Mouse (Mus musculus) hindbrain, embryonic 12.5 days (tissue): Measurements from ENCODE around the gene Ciz1. TPM values are rescaled to one million over a fixed set of nuclear protein-coding genes. Genes with fewer than 3 reads are reported as not detected.

Experiments
- ATAC-seq: fragments of 200-750 bp; cut with Nextera tagmentation; 2 replicates; pipeline ENCODE4 v1.8.0; 2017; ENCODE audit warnings: moderate TSS enrichment; ENCODE audit not compliant: low FRiP score
- H3K27ac ChIP-seq: fragments of 300-500 bp; sonication (generic); 2 replicates; pipeline ENCODE4 v1.5.1; 2016; ENCODE audit warnings: mild to moderate bottlenecking
- H3K27me3 ChIP-seq: fragments of 300-500 bp; sonication (generic); 2 replicates; pipeline ENCODE4 v1.6.1; 2016; ENCODE audit warnings: mild to moderate bottlenecking
- H3K36me3 ChIP-seq: fragments of 300-500 bp; sonication (generic); 2 replicates; pipeline ENCODE4 v1.6.1; 2016; ENCODE audit warnings: mild to moderate bottlenecking
- H3K4me1 ChIP-seq: fragments of 300-500 bp; sonication (generic); 2 replicates; pipeline ENCODE4 v1.6.1; 2016
- H3K4me2 ChIP-seq: fragments of 300-500 bp; sonication (generic); replicated peaks from 2 replicates; pipeline ENCODE4 v1.6.1; 2016; ENCODE audit warnings: mild to moderate bottlenecking
- H3K4me3 ChIP-seq: fragments of 300-500 bp; sonication (generic); 2 replicates; pipeline ENCODE4 v1.5.1; 2016; ENCODE audit warnings: mild to moderate bottlenecking
- H3K9ac ChIP-seq: fragments of 300-500 bp; sonication (generic); 2 replicates; pipeline ENCODE4 v1.6.1; 2016; ENCODE audit warnings: mild to moderate bottlenecking, moderate library complexity
- H3K9me3 ChIP-seq: fragments of 300-500 bp; sonication (generic); replicated peaks from 2 replicates; pipeline ENCODE4 v1.6.1; 2016; ENCODE audit warnings: mild to moderate bottlenecking
- WGBS: fragments of 180-500 bp; shearing (Covaris S2); methylation state at CpG from one replicate; pipeline ENCODE4 v1.1.7; 2016; 5-methylcytosine and 5-hydroxymethylcytosine counted together
- polyA plus RNA-seq: library from polyadenylated mRNA; unstranded; fragments of >200 nt; fragmentation: Nextera tagmentation; extraction: Ambion mirVana; gene quantifications from 2 replicates; pipeline ENCODE4 v1.2.1, GENCODE M21; 2016

Ciz1 gene
- polyA plus RNA-seq, 1 experiment from 2014 or later: 59.1 TPM

DNA sequence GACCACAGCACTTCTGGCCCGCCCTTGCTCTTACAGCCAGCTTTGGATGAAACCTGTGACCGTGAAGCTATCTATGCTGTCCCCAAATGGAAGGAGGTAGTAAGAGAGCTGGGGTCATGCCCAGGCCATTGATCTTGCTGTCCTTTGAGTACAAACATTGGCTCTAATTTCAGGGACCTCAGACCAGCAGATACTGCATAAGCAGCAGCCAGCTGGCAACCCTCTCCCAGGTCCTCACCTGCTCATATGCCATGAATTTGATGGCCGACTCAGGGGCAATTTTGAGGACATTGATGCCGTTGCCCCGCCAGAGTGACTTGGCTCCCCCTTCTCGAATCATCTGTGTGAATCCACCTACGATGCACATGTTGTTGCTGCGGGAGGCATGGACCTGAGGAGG, 65.4 kb downstream of the Ciz1 start:
- Histone ChIP-seq H3K9ac (no peak overlapping the region), H3K27ac (no peak overlapping the region), H3K36me3 (peaks cover 77% of the 10 kb centered on the region), H3K27me3 (no peaks in the 10 kb centered on the region), H3K9me3 (no peaks in the 10 kb centered on the region), H3K4me1 (no peaks in the 10 kb centered on the region), H3K4me2 (no peak overlapping the region), H3K4me3 (no peak overlapping the region)
- ATAC-seq: no peak
- WGBS: 90% methylated on average over 8 of the region's 8 CpGs

GRCm38 (mm10) chr2:32418430-32419151, 66.5 kb downstream of the Ciz1 start:
- Histone ChIP-seq H3K4me2 (no peak overlapping the region), H3K9ac (no peak overlapping the region), H3K9me3 (no peaks in the 10 kb centered on the region), H3K27ac (no peak overlapping the region), H3K27me3 (no peaks in the 10 kb centered on the region), H3K4me1 (peaks cover 9% of the 10 kb centered on the region), H3K4me3 (no peak overlapping the region), H3K36me3 (peaks cover 76% of the 10 kb centered on the region)
- ATAC-seq: no peak
- 89% methylated on average over 12 of the region's 12 CpGs for WGBS

DNA sequence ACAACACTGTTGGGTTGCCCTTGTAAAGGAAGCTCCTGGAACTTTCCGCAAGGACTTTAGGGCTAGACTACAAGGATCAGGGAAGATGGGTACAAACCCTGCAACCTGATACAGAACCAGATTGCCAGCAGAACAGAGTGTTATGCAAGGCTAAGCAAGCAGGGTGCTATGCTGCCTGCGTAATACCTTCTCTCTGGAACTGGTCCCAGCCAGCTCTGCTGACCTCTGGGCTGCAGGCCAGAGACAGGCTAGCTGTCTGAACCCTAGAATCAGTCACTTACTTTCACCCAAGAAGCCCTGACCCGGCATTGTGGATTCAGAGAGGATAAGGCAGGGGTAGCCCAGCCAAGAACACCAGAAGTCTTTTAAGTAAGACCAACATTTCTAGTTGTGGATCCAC, 67.2 kb downstream of the Ciz1 start:
- H3K4me3 ChIP-seq: no peak overlapping the region
- H3K4me2 ChIP-seq: no peak overlapping the region
- H3K36me3 ChIP-seq: peaks cover 69% of the 10 kb centered on the region
- no peaks in the 10 kb centered on the region for H3K9me3 ChIP-seq
- H3K9ac ChIP-seq: no peak overlapping the region
- ATAC-seq: no peak
- no peaks in the 10 kb centered on the region for H3K27me3 ChIP-seq
- H3K4me1 ChIP-seq: peaks cover 16% of the 10 kb centered on the region
- H3K27ac ChIP-seq: no peak overlapping the region
- 97% methylated on average over 3 of the region's 3 CpGs for WGBS

DNA sequence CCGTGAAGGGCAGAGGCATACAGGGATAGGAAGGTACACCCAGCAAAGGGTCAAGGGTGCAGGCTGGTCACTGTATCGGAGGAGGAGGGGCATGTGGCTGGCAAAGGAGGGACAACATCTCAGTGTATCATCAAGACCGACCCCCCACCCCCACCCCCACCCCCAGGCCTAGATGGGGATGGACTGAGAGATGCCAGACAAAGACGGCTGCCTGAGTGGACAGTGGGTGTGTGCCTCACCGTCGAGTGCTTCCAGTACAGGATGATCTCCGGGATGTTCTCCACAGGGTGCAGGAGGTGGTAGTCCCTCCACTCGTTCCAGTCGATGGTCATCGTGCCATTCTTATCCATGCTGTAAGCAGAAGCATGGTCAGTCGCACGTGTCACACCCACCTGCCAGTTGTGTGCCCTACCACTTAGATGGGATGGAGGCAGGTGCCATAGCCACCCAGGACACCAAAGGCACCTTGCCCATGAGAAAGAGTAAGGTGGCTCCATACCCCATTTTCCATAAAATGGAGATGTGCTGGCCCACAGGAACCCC, 68.0 kb downstream of the Ciz1 start:
- peaks cover 61% of the 10 kb centered on the region for H3K36me3 ChIP-seq
- H3K27ac ChIP-seq: no peak overlapping the region
- WGBS: 91% methylated on average over 12 of the region's 12 CpGs
- H3K4me3 ChIP-seq: no peak overlapping the region
- ATAC-seq: no peak
- peaks cover 22% of the 10 kb centered on the region for H3K4me1 ChIP-seq
- no peaks in the 10 kb centered on the region for H3K9me3 ChIP-seq
- no peaks in the 10 kb centered on the region for H3K27me3 ChIP-seq
- H3K4me2 ChIP-seq: no peak overlapping the region
- H3K9ac ChIP-seq: no peak overlapping the region

DNA sequence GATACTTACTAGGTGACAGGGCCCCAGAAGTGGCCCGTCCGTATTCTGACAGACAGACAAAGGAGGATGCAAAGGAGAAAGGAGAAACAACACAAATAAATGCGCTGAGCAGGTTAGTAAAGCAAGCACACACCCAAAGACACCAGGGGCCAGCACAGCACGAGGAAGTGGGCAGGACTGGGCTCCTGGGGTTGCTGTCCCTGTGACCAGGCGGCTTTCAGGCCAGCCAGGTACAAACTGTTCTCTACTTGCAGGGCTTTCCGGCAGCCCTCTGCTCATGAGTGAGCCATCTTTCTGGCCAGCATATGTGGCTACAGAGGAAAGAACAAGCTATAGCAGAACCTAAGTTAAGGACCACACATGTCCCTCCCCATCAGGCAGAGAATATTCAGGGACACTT, 68.5 kb downstream of the Ciz1 start:
- Histone ChIP-seq H3K4me1 (peaks cover 22% of the 10 kb centered on the region), H3K4me2 (no peak overlapping the region), H3K36me3 (peaks cover 56% of the 10 kb centered on the region), H3K27me3 (no peaks in the 10 kb centered on the region), H3K9ac (no peak overlapping the region), H3K4me3 (no peak overlapping the region), H3K9me3 (no peaks in the 10 kb centered on the region), H3K27ac (no peak overlapping the region)
- ATAC-seq: no peak
- 87% methylated on average over 6 of the region's 6 CpGs for WGBS

GRCm38 (mm10) chr2:32421851-32422251, 69.7 kb downstream of the Ciz1 start:
- Histone ChIP-seq H3K4me2 (no peak overlapping the region), H3K27ac (no peak overlapping the region), H3K9ac (0 out of 2 replicates have a peak overlapping the region, but pooled peaks have one; percentile 23), H3K27me3 (no peaks in the 10 kb centered on the region), H3K36me3 (peaks cover 44% of the 10 kb centered on the region), H3K4me1 (peaks cover 27% of the 10 kb centered on the region), H3K4me3 (no peak overlapping the region), H3K9me3 (no peaks in the 10 kb centered on the region)
- no peak for ATAC-seq
- 90% methylated on average over 6 of the region's 6 CpGs for WGBS

DNA sequence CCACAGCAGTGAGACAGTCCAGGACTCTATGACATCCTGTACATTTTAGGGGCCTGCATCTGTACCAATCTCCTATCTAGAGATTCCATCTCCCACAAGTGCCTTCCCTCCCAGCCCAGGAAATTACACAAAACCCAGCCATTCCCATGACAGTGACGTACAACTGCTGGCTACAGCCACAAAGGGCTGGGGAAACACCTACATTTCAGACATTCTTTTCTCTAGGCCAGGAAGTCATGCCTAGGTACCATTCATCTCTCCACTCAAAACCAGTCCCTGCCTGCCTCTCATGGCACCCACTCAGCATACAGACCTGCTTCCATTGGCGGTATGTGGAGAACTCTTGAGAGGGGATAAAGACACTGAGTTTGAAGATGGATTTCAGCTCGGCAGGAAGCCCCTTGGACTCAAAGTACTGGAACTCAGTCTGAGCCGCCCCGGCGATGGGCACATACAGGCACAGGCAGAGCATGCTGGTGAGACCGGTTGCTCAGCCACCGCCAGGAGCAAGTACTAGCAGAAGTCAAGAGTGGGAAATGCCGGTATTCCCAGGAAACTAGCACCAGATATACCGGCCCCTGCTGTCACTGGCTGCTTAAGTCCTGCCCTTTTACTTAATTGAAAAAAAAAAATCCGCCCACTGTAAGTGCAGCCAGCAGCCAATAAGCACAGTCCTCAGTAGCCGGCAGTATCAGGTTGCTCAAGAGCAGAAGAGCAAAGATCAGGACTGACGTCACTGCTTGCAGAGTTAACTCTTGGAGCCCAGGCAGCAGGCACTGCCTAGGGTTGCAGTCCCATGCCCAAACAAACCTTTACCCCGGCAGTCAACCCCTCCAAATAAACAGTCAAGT, 71.6 kb downstream of the Ciz1 start:
- WGBS: 2% methylated on average over 14 of the region's 14 CpGs
- peak overlapping the region; percentile 84 for H3K27ac ChIP-seq

DNA sequence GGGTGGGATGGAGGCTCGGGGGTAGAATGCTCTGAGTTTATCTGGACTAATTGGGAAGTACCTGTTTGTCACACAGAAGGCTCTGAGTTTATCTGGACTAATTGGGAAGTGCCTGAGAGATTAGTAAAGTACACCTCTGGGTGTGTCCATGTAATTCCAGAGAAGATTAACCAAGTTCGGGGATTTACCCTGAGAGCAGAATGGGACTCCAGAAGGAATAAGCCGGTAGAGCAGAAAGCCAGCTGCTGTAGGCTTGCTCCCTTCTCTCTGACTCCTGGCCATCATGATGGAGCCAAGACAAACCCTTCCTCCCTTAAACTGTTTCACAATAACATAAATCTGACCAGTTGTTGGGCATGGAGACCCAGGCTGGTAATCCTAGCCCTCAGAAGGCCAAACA, 72.7 kb downstream of the Ciz1 start:
- H3K36me3 ChIP-seq: peaks cover 14% of the 10 kb centered on the region
- WGBS: 68% methylated on average over 3 of the region's 3 CpGs
- H3K4me3 ChIP-seq: no peak overlapping the region
- H3K9me3 ChIP-seq: no peaks in the 10 kb centered on the region
- H3K4me2 ChIP-seq: no peak overlapping the region
- no peak overlapping the region for H3K9ac ChIP-seq
- peaks cover 52% of the 10 kb centered on the region for H3K4me1 ChIP-seq
- no peak for ATAC-seq
- no peaks in the 10 kb centered on the region for H3K27me3 ChIP-seq
- H3K27ac ChIP-seq: peak overlapping the region; percentile 84

More for the DNA sequence above, 71.6 kb downstream of the Ciz1 start:
- Histone ChIP-seq H3K4me1 (peaks cover 41% of the 10 kb centered on the region), H3K36me3 (peaks cover 25% of the 10 kb centered on the region), H3K27me3 (no peaks in the 10 kb centered on the region), H3K4me3 (peak overlapping the region; percentile 37), H3K4me2 (peak overlapping the region; percentile 66), H3K9me3 (no peaks in the 10 kb centered on the region), H3K9ac (peak overlapping the region; percentile 51)
- ATAC-seq: peak; percentile 85

DNA sequence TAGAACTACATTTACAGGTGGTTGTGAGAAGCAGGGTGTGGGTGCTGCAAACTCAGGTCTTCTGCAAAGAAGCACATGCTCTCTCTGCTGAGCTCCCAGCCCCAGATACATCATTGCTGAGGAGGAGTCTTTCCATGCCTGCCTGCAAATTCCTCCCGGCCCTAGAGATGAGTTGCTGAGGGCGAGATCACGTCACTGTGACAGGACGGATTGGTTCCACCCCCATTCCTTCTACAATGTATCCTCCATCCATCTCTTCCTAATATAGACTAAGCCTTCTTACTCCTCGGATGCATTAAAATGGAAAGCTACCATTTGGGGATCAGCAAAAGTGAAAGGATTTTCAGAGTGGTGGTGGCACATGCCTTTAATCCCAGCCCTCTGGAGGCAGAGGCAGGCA, 73.4 kb downstream of the Ciz1 start:
- H3K4me3 ChIP-seq: no peak overlapping the region
- no peak for ATAC-seq
- 81% methylated on average over 5 of the region's 5 CpGs for WGBS
- H3K9me3 ChIP-seq: no peaks in the 10 kb centered on the region
- H3K27me3 ChIP-seq: no peaks in the 10 kb centered on the region
- no peak overlapping the region for H3K4me2 ChIP-seq
- H3K36me3 ChIP-seq: peaks cover 6% of the 10 kb centered on the region
- no peak overlapping the region for H3K27ac ChIP-seq
- H3K9ac ChIP-seq: no peak overlapping the region
- H3K4me1 ChIP-seq: peaks cover 60% of the 10 kb centered on the region

- peaks cover 61% of the 10 kb centered on the region for H3K4me1 ChIP-seq
Observed at GRCm38 (mm10) chr2:32426141-32426540, 74.0 kb downstream of the Ciz1 start.

DNA sequence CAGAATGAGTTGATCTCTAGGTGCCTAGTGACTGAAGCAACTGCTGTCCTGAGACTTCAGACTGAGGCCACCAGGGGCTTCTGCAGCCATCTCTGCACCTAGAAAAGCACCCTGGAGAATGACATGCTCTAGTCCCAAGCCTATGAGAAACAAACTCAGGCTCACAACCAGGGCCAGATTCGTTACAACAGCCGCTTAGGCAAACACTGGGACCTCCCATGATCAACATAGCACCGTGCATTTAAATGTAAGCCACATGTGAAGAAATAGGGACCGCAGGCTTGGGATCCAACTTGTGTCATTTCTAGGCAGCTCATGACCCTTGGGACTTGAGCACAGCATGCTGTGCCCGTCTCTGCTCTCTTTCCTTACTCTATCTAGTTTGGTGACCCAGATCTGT, 75.6 kb downstream of the Ciz1 start:
- Histone ChIP-seq H3K9ac (no peak overlapping the region), H3K27ac (peak overlapping the region; percentile 52; the same call in 1 of the 2 replicates), H3K4me2 (peak overlapping the region; percentile 89; the same call in 1 of the 2 replicates), H3K27me3 (no peaks in the 10 kb centered on the region), H3K9me3 (no peaks in the 10 kb centered on the region), H3K36me3 (no peaks in the 10 kb centered on the region), H3K4me1 (peaks cover 68% of the 10 kb centered on the region), H3K4me3 (no peak overlapping the region)
- WGBS: 80% methylated on average over 5 of the region's 5 CpGs
- ATAC-seq: no peak

More at GRCm38 (mm10) chr2:32426141-32426540, 74.0 kb downstream of the Ciz1 start:
- WGBS: 87% methylated on average over 1 of the region's 1 CpGs
- H3K9ac ChIP-seq: no peak overlapping the region
- ATAC-seq: no peak
- H3K27me3 ChIP-seq: no peaks in the 10 kb centered on the region
- no peak overlapping the region for H3K4me3 ChIP-seq
- no peaks in the 10 kb centered on the region for H3K9me3 ChIP-seq
- H3K27ac ChIP-seq: no peak overlapping the region
- H3K4me2 ChIP-seq: no peak overlapping the region
- 0 out of 2 replicates have a peak, but pooled peaks cover 2% of the 10 kb centered on the region for H3K36me3 ChIP-seq

DNA sequence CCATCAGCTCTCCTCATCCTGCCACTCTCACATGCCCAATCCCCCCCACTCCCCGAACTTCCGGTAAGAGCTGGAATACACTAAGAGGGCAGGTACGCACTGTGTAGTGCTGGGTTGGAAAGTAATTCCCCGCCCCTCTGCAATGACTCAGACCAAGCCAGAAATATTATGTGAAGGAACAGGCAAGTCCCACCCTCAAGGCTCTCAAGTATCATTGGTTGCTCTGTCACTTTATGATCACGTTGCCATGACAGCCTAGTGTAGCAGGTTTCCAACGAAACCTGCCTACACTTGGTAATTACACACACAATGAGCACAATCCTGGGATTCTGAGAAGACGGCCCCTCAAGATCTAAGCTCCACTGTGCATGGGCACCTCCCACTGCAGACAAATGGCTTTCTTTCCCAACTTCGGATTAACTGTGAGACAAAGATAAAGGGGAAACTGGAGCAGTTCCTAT, 76.2 kb downstream of the Ciz1 start:
- Histone ChIP-seq H3K4me2 (peak overlapping the region; percentile 89), H3K27me3 (no peaks in the 10 kb centered on the region), H3K36me3 (no peaks in the 10 kb centered on the region), H3K4me1 (peaks cover 62% of the 10 kb centered on the region), H3K9ac (peak overlapping the region; percentile 20; the same call in 1 of the 2 replicates), H3K9me3 (no peaks in the 10 kb centered on the region), H3K4me3 (0 out of 2 replicates have a peak overlapping the region, but pooled peaks have one; percentile 6), H3K27ac (peak overlapping the region; percentile 52)
- WGBS: 66% methylated on average over 8 of the region's 8 CpGs
- no peak for ATAC-seq
